Mouse (Mus musculus) ES-Bruce4 (cell line): ENCODE results near the gene Ndufs5. TPM values are rescaled to one million over a fixed set of nuclear protein-coding genes. Genes with fewer than 3 reads are reported as not detected.

Experiments
- H3K27ac ChIP-seq: 2 replicates; pipeline ENCODE4 v1.5.1; 2012; ENCODE audit warnings: low read length, inconsistent platforms; ENCODE audit not compliant: insufficient read depth
- H3K27me3 ChIP-seq: 2 replicates; pipeline ENCODE4 v1.6.1; 2012; ENCODE audit warnings: mild to moderate bottlenecking, low read length, inconsistent platforms; ENCODE audit not compliant: control insufficient read depth, poor library complexity, insufficient read depth, severe bottlenecking
- H3K36me3 ChIP-seq: 2 replicates; pipeline ENCODE4 v1.6.1; 2012; ENCODE audit warnings: inconsistent platforms, mild to moderate bottlenecking, low read length, moderate library complexity; ENCODE audit not compliant: control insufficient read depth, poor library complexity, insufficient read depth, severe bottlenecking
- H3K4me1 ChIP-seq: one replicate; pipeline ENCODE4 v1.8.1; 2011; ENCODE audit warnings: low read length; ENCODE audit not compliant: control insufficient read depth, insufficient read depth
- H3K4me3 ChIP-seq: 2 replicates; pipeline ENCODE4 v1.5.1; 2011; ENCODE audit warnings: low read depth, mild to moderate bottlenecking, low read length
- H3K9ac ChIP-seq: 2 replicates; pipeline ENCODE4 v1.6.1; 2012; ENCODE audit warnings: low read depth, mild to moderate bottlenecking, inconsistent platforms; ENCODE audit not compliant: poor library complexity, severe bottlenecking
- H3K9me3 ChIP-seq: replicated peaks from 2 replicates; pipeline ENCODE4 v1.6.1; 2012; ENCODE audit warnings: mild to moderate bottlenecking, low read length, inconsistent platforms; ENCODE audit not compliant: control insufficient read depth, poor library complexity, insufficient read depth, severe bottlenecking
- CTCF ChIP-seq: IDR thresholded peaks from one replicate; pipeline ENCODE4 v1.8.1; 2011; ENCODE audit warnings: low read depth, low read length
- EP300 ChIP-seq: IDR thresholded peaks from 2 replicates; pipeline ENCODE4 v1.6.1; 2011; ENCODE audit warnings: low read depth, low read length; ENCODE audit not compliant: insufficient read depth
- POLR2A ChIP-seq: IDR thresholded peaks from one replicate; pipeline ENCODE4 v1.8.1; 2011; ENCODE audit warnings: low read length; ENCODE audit not compliant: insufficient read depth
- polyA plus RNA-seq: library from polyadenylated mRNA; stranded (reverse); fragments of >200 nt; gene quantifications from 2 replicates; pipeline ENCODE4 v1.2.4, GENCODE M21; 2011; ENCODE audit warnings: low read depth; ENCODE audit not compliant: missing spikeins, insufficient read depth, insufficient read length

The Ndufs5 gene
- polyA plus RNA-seq, 1 experiment = 130 TPM

DNA sequence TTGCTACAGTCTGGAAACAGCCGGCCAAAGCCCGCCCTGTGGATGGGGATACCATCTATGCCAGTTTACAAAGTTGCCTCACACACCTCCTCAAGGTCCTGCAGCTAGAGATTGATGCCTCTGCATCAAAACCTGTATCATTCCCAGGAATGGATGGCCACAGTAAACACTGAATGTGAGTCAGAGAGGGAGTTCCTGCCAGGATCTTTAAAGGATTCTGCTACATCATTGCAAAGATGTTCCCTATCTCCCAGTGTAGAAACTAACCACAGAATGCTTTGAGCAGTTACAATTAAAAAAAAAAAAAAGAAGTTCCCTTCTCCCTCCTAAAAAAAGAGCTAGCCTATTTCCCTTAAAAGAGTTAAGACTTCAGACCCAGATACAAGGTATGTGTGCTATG is 12.7 kb downstream of the Ndufs5 start:
- H3K4me3 ChIP-seq = no peak overlapping the region
- no peaks in the 10 kb centered on the region for H3K9me3 ChIP-seq
- H3K27me3 ChIP-seq = no peaks in the 10 kb centered on the region; the same call in 1 of the 2 replicates
- H3K27ac ChIP-seq = no peak overlapping the region
- no peaks in the 10 kb centered on the region for H3K36me3 ChIP-seq
- no peak for TF ChIP-seq CTCF
- no peak for TF ChIP-seq POLR2A
- no peak for TF ChIP-seq EP300
- no peaks in the 10 kb centered on the region for H3K4me1 ChIP-seq
- H3K9ac ChIP-seq = no peak overlapping the region

DNA sequence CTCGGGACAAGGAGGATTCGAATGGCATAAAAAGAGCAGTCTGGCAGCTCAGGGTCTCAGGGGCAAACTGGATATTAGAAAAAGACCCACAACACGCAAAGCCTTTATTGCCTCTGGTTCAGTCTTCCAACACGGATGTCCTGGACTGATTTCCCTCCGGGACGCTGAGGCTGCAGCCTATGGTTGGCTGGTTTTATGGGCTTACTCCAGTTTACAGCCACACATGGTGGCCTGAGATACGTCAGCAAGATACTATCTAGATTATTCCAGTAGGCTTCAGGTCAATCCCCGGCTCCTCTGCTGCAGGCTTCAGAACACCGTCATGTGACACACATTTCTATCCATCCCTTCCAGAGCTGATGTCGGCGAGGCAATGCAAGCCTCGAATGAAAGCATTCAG is 24.6 kb downstream of the Ndufs5 start:
- H3K9ac ChIP-seq = no peak overlapping the region
- peaks cover 4% of the 10 kb centered on the region for H3K4me1 ChIP-seq
- H3K4me3 ChIP-seq = no peak overlapping the region
- no peaks in the 10 kb centered on the region for H3K36me3 ChIP-seq
- H3K27me3 ChIP-seq = no peaks in the 10 kb centered on the region
- TF ChIP-seq CTCF (no peak), EP300 (no peak), POLR2A (no peak)
- no peak overlapping the region for H3K27ac ChIP-seq
- H3K9me3 ChIP-seq = no peaks in the 10 kb centered on the region

DNA sequence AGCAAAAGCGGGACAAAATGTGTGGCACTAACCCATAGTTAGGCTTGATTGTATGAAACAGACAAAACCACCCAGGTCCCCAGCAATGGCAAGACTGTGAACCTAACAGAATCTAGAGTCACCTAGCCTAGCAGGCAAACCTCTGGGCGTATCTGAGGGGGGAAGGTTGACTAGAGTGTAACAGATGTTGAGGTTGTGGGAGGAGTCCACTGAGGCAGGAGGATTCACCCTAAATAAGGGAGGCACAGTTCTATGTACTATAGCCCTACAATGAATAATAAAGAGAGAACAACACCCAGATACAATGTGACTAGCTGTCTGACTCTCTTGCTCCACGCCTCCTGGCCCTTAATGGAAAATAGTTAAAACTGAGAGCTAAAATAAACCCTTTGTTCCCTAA is 25.9 kb downstream of the Ndufs5 start:
- Histone ChIP-seq H3K36me3 (no peaks in the 10 kb centered on the region), H3K27me3 (no peaks in the 10 kb centered on the region), H3K9ac (no peak overlapping the region), H3K27ac (no peak overlapping the region), H3K9me3 (no peaks in the 10 kb centered on the region), H3K4me3 (no peak overlapping the region), H3K4me1 (peaks cover 4% of the 10 kb centered on the region)
- TF ChIP-seq EP300 (no peak), POLR2A (no peak), CTCF (no peak)

DNA sequence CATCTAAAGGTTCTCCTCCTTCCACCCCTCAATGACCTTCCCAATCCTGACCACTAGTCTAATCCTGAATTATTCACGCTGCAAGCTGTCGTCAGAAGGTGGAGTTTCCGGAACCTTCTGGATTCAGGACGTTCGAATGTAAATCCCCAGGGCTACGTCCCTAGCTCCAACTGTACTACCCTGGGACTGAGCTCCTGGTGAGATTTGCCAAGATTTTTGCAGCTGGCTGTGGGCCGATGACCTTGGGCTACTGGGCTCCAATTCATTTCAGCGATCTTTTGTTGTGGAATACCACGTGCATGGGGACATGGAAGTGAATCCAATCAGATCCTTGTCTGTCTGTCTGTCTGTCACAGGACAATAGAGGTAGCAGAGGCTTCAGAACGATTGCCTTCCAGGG is 27.7 kb downstream of the Ndufs5 start:
- H3K27ac ChIP-seq = no peak overlapping the region
- no peak overlapping the region for H3K9ac ChIP-seq
- no peaks in the 10 kb centered on the region for H3K27me3 ChIP-seq
- H3K9me3 ChIP-seq = no peaks in the 10 kb centered on the region
- peaks cover 4% of the 10 kb centered on the region for H3K4me1 ChIP-seq
- no peak for TF ChIP-seq CTCF
- 0 out of 2 replicates have a peak, but pooled peaks have one; percentile 43 for TF ChIP-seq EP300
- no peaks in the 10 kb centered on the region for H3K36me3 ChIP-seq
- H3K4me3 ChIP-seq = no peak overlapping the region

DNA sequence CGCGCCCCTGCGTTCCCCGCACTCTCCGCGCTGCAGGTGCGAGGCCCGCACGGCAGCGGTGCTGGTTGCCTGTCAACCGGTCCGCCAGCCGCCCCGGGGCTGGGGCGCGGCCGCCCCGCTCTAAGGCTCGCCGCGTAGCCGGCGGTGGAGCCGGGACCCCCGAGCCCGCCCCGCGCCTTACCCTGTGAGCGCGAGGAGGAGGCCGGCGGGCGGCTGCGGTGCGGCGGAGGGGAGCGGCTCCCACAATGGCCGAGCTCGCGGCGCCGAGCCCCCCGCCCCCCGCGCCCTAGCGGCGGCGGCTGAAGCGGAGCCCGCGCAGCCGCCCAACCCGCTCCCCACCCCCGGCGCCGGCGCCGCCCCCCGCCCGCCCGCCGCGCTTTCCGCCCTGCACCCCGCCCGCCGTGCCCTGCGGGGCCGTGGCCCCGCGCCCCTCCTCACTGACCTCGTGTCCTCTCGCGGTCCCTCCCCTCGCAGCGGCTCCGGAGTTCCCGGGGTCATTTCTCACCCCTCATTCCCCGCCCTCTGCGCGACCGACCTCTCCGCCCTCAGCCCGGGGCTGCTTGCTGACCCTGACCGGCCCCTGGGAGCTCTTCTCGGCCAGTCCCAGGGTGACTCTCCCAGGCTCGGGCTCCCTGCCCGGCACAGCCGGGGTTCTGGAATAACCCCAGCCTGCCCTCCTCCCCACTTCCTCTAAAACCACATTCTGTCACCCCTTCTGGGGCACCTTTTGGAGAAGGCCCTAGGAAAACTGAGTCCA is 30.8 kb downstream of the Ndufs5 start:
- Histone ChIP-seq H3K27me3 (no peaks in the 10 kb centered on the region), H3K4me3 (peak overlapping the region; percentile 88), H3K36me3 (no peaks in the 10 kb centered on the region), H3K27ac (no peak overlapping the region), H3K9me3 (no peaks in the 10 kb centered on the region), H3K4me1 (peaks cover 4% of the 10 kb centered on the region), H3K9ac (peak overlapping the region; percentile 88)
- TF ChIP-seq EP300 = 0 out of 2 replicates have a peak, but pooled peaks have one; percentile 14
- no peak for TF ChIP-seq POLR2A

DNA sequence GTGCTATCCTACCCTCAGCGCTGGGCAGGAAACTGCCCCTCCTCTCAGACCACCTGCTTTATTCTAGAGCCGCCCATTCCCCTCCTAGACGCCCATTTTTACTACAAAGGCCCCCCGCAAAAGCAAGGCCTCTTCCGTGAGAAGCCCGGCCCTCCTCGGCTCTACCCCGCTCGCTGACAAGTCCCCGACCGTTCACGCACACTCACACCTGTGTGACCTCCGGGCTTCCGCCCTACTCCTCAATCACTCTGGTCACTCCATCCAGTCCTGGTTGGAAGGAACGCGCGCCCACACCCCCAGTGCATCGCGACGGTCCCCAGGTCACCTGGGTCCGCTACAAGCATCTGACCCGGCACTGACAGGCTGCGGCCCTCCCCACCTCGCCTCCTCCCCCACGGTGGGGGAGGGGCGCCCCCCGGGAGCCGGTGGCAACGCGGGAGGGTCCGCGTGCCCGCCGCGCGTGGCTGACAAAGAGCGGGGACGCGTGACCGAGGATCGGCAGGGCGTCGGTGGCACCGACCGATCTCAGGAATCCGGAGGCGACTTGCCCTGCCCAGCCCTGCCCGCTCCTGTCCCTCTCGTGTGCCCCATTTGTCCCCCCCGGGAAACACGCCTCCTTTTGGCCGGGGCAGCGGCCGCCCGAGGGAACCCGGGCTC is 31.5 kb downstream of the Ndufs5 start:
- Histone ChIP-seq H3K4me1 (peaks cover 4% of the 10 kb centered on the region), H3K36me3 (no peaks in the 10 kb centered on the region), H3K4me3 (peak overlapping the region; percentile 88), H3K27me3 (no peaks in the 10 kb centered on the region), H3K9ac (peak overlapping the region; percentile 88), H3K9me3 (no peaks in the 10 kb centered on the region), H3K27ac (no peak overlapping the region)
- TF ChIP-seq CTCF (no peak), POLR2A (no peak), EP300 (no peak)
